Mouse (Mus musculus) liver, adult 2 months (tissue): Measurements from ENCODE around the gene Lypd9. TPM values are rescaled to one million over a fixed set of nuclear protein-coding genes. Genes with fewer than 3 reads are reported as not detected.

Experiments
- DNase-seq: peaks from one replicate; pipeline ENCODE4 v3.0.0-alpha.2; 2011; ENCODE audit warnings: low read depth, low spot score; ENCODE audit errors: extremely low read depth
- H3K27ac ChIP-seq: fragments of 200-500 bp; replicated peaks from 2 replicates; pipeline ENCODE4 v1.5.1; 2012; ENCODE audit warnings: low read depth, mild to moderate bottlenecking, control low read depth, inconsistent platforms, low read length; ENCODE audit not compliant: insufficient read depth
- H3K27me3 ChIP-seq: fragments of 200-500 bp; 2 replicates; pipeline ENCODE4 v1.6.1; 2012; ENCODE audit warnings: mild to moderate bottlenecking, moderate library complexity, low read length, inconsistent platforms; ENCODE audit not compliant: control insufficient read depth, insufficient read depth
- H3K36me3 ChIP-seq: fragments of 200-500 bp; 2 replicates; pipeline ENCODE4 v1.6.1; 2012; ENCODE audit warnings: low read length, inconsistent platforms; ENCODE audit not compliant: control insufficient read depth, insufficient read depth
- H3K4me1 ChIP-seq: fragments of 200-500 bp; 2 replicates; pipeline ENCODE4 v1.6.1; 2011; ENCODE audit warnings: low read length; ENCODE audit not compliant: control insufficient read depth, insufficient read depth
- H3K4me3 ChIP-seq: fragments of 200-500 bp; 2 replicates; pipeline ENCODE4 v1.5.1; 2011; ENCODE audit warnings: low read depth, mild to moderate bottlenecking, control low read depth, low read length, moderate library complexity; ENCODE audit not compliant: insufficient read depth
- H3K79me2 ChIP-seq: fragments of 200-500 bp; 2 replicates; pipeline ENCODE4 v1.6.1; 2012; ENCODE audit warnings: inconsistent platforms, mild to moderate bottlenecking, low read length, moderate library complexity; ENCODE audit not compliant: control insufficient read depth, insufficient read depth
- H3K9ac ChIP-seq: fragments of 200-500 bp; 2 replicates; pipeline ENCODE4 v1.6.1; 2012; ENCODE audit warnings: low read depth, mild to moderate bottlenecking, control low read depth, inconsistent platforms, low read length
- CTCF ChIP-seq: fragments of 200-500 bp; IDR thresholded peaks from 2 replicates; pipeline ENCODE4 v1.5.1; 2011; ENCODE audit warnings: low read depth, low read length, control low read depth
- POLR2A ChIP-seq: fragments of 200-500 bp; IDR thresholded peaks from 2 replicates; pipeline ENCODE4 v1.6.1; 2011; ENCODE audit warnings: low read length, control low read depth; ENCODE audit not compliant: insufficient read depth; ENCODE audit errors: extremely low read depth
- WGBS: fragments of 180-500 bp; shearing (Covaris S2); methylation state at CpG from one replicate; pipeline ENCODE4 v1.1.7; 2018; 5-methylcytosine and 5-hydroxymethylcytosine counted together
- polyA plus RNA-seq: library from polyadenylated mRNA; depleted of rRNA; stranded (reverse); fragments of >200 nt; gene quantifications from 2 replicates; pipeline ENCODE4 v1.2.3, GENCODE M21; 2012; rRNA removed
- total RNA-seq: library from RNA; depleted of rRNA; stranded (reverse); fragments of >200 nt; gene quantifications from 2 replicates; pipeline ENCODE4 v1.2.3, GENCODE M21; 2014; rRNA removed

Gene Lypd9
- total and polyA plus RNA-seq, 2 experiments, result not detected

GRCm38 (mm10) chr11:58400655-58401054 lies 52.1 kb downstream of the Lypd9 start:
- H3K79me2 ChIP-seq, result no peaks in the 10 kb centered on the region
- 64% methylated on average over 5 of the region's 5 CpGs for WGBS
- no peak overlapping the region for H3K4me3 ChIP-seq
- no peaks in the 10 kb centered on the region for H3K36me3 ChIP-seq
- H3K27me3 ChIP-seq, result no peaks in the 10 kb centered on the region
- no peak overlapping the region for H3K9ac ChIP-seq
- TF ChIP-seq POLR2A, result no peak
- DNase-seq, result no peak
- H3K4me1 ChIP-seq, result no peaks in the 10 kb centered on the region
- H3K27ac ChIP-seq, result no peak overlapping the region

DNA sequence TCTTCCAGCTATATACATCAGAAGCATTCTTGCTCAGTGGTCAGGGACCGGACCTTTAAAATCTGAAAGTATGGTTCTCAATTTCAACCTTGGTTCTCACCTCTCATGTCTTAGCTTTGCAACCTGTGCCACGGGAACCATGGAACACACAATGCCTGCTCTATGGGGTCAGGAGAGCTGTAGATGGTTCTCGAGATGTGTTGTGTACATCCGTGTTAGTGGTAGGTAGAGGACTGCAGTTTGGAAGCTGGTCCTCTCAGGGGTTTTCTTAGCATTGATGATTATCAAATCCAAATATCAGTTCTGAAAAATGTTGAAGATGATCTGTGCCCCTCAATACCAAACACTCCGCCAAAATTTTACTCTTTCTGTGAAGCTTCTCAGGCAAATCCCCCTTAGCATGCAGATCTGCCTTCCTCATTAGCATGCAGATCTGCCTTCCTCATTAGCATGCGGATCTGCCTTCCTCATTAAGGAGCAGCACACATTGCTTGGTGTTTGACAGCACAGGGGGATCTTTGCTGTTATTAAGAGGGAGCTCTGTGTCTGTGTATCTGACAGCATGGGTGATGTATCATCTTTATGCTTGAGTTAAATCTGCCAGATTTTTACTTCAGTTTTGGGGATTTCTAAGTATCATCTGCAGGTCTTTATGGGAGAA lies 52.6 kb downstream of the Lypd9 start:
- H3K4me1 ChIP-seq, result no peaks in the 10 kb centered on the region
- H3K27ac ChIP-seq, result no peak overlapping the region
- no peak for DNase-seq
- no peaks in the 10 kb centered on the region for H3K79me2 ChIP-seq
- no peaks in the 10 kb centered on the region for H3K36me3 ChIP-seq
- no peak for TF ChIP-seq POLR2A
- TF ChIP-seq CTCF, result no peak
- no peaks in the 10 kb centered on the region for H3K27me3 ChIP-seq
- WGBS, result 67% methylated on average over 6 of the region's 6 CpGs
- H3K4me3 ChIP-seq, result no peak overlapping the region
- no peak overlapping the region for H3K9ac ChIP-seq

Other genes starting within 250 kb of the Lypd9 start
- gene 4930438A08Rik, start 178.1 kb downstream of the Lypd9 start, total RNA-seq, result 0.07 TPM in 1 of 2 replicates, not detected in the other
- not detected in 2 replicates for gene 4930438A08Rik, start 178.1 kb downstream of the Lypd9 start, polyA plus RNA-seq
- 2.3 and 3.0 TPM in 2 replicates for gene Zfp692, start 145.9 kb downstream of the Lypd9 start, total RNA-seq
- 5.9 and 8.9 TPM in 2 replicates for gene Zfp692, start 145.9 kb downstream of the Lypd9 start, polyA plus RNA-seq
- gene Zfp672, start 122.6 kb downstream of the Lypd9 start, total RNA-seq, result 20.7 and 23.8 TPM in 2 replicates
- 14.9 and 18.6 TPM in 2 replicates for gene Zfp672, start 122.6 kb downstream of the Lypd9 start, polyA plus RNA-seq
- gene Sh3bp5l, start 122.2 kb downstream of the Lypd9 start, total RNA-seq, result 8.9 and 10.3 TPM in 2 replicates
- gene Sh3bp5l, start 122.2 kb downstream of the Lypd9 start, polyA plus RNA-seq, result 15.8 and 19.6 TPM in 2 replicates
- not detected in 2 replicates for gene Lypd8, start 73.9 kb downstream of the Lypd9 start, total RNA-seq
- 2.6 and 4.0 TPM in 2 replicates for gene Lypd8, start 73.9 kb downstream of the Lypd9 start, polyA plus RNA-seq
- not detected in 2 replicates for gene 1810065E05Rik, start 31.8 kb downstream of the Lypd9 start, total RNA-seq
- 0.22 TPM in 1 of 2 replicates, not detected in the other for gene 1810065E05Rik, start 31.8 kb downstream of the Lypd9 start, polyA plus RNA-seq
- not detected in 2 replicates for gene Gm12253, start 20.4 kb downstream of the Lypd9 start, total RNA-seq
- not detected in 2 replicates for gene Gm12253, start 20.4 kb downstream of the Lypd9 start, polyA plus RNA-seq
- gene Olfr30, start 9.3 kb upstream of the Lypd9 start, total RNA-seq, result not detected in 2 replicates
- gene Olfr30, start 9.3 kb upstream of the Lypd9 start, polyA plus RNA-seq, result not detected in 2 replicates
- not detected in 2 replicates for gene Olfr332, start 39.6 kb upstream of the Lypd9 start, total RNA-seq
- not detected in 2 replicates for gene Olfr332, start 39.6 kb upstream of the Lypd9 start, polyA plus RNA-seq
- not detected in 2 replicates for gene Olfr331, start 49.6 kb upstream of the Lypd9 start, total RNA-seq
- gene Olfr331, start 49.6 kb upstream of the Lypd9 start, polyA plus RNA-seq, result not detected in 2 replicates
- gene Olfr330, start 81.9 kb upstream of the Lypd9 start, total RNA-seq, result not detected in 2 replicates
- gene Olfr330, start 81.9 kb upstream of the Lypd9 start, polyA plus RNA-seq, result not detected in 2 replicates
- gene Olfr329-ps, start 93.5 kb upstream of the Lypd9 start, total RNA-seq, result not detected in 2 replicates
- not detected in 2 replicates for gene Olfr329-ps, start 93.5 kb upstream of the Lypd9 start, polyA plus RNA-seq
- 0.07 TPM in 1 of 2 replicates, not detected in the other for gene Olfr328, start 102.7 kb upstream of the Lypd9 start, total RNA-seq
- gene Olfr328, start 102.7 kb upstream of the Lypd9 start, polyA plus RNA-seq, result not detected in 2 replicates
- gene Olfr224, start 117.6 kb upstream of the Lypd9 start, total RNA-seq, result not detected in 2 replicates
- gene Olfr224, start 117.6 kb upstream of the Lypd9 start, polyA plus RNA-seq, result not detected in 2 replicates
- not detected in 2 replicates for gene Olfr325, start 124.8 kb upstream of the Lypd9 start, total RNA-seq
- gene Olfr325, start 124.8 kb upstream of the Lypd9 start, polyA plus RNA-seq, result not detected in 2 replicates
- gene Olfr324, start 142.2 kb upstream of the Lypd9 start, total RNA-seq, result not detected in 2 replicates
- gene Olfr324, start 142.2 kb upstream of the Lypd9 start, polyA plus RNA-seq, result not detected in 2 replicates
- gene 2210407C18Rik, start 163.2 kb upstream of the Lypd9 start, total RNA-seq, result 0.27 TPM in 1 of 2 replicates, not detected in the other
- not detected in 2 replicates for gene 2210407C18Rik, start 163.2 kb upstream of the Lypd9 start, polyA plus RNA-seq
- gene Olfr323, start 177.6 kb upstream of the Lypd9 start, total RNA-seq, result not detected in 2 replicates
- gene Olfr323, start 177.6 kb upstream of the Lypd9 start, polyA plus RNA-seq, result not detected in 2 replicates
- not detected in 2 replicates for gene Trim58, start 187.5 kb upstream of the Lypd9 start, total RNA-seq
- not detected in 2 replicates for gene Trim58, start 187.5 kb upstream of the Lypd9 start, polyA plus RNA-seq
- not detected in 2 replicates for gene Olfr322, start 205.9 kb upstream of the Lypd9 start, total RNA-seq
- not detected in 2 replicates for gene Olfr322, start 205.9 kb upstream of the Lypd9 start, polyA plus RNA-seq
- not detected in 2 replicates for gene Olfr320, start 228.2 kb upstream of the Lypd9 start, total RNA-seq
- gene Olfr320, start 228.2 kb upstream of the Lypd9 start, polyA plus RNA-seq, result not detected in 2 replicates
- not detected in 2 replicates for gene Olfr319, start 246.2 kb upstream of the Lypd9 start, total RNA-seq
- not detected in 2 replicates for gene Olfr319, start 246.2 kb upstream of the Lypd9 start, polyA plus RNA-seq